Mouse (Mus musculus) MEL (cell line): ENCODE measurements around the gene Plekhg2. TPM values are rescaled to one million over a fixed set of nuclear protein-coding genes. Genes with fewer than 3 reads are reported as not detected.

Source experiments
- DNase-seq: peaks from one replicate; pipeline ENCODE4 v3.0.0; 2011; ENCODE audit warnings: low read depth, low spot score
- H3K27ac ChIP-seq: 2 replicates; pipeline ENCODE4 v1.5.1; 2012; ENCODE audit warnings: low read depth, mild to moderate bottlenecking, control low read depth, low read length, moderate library complexity; ENCODE audit not compliant: control insufficient read depth
- H3K27me3 ChIP-seq, 2 experiments: fragments of 150-350 bp in 1 of 2; sonication (generic) in 1 of 2; 2 replicates each; pipeline ENCODE4 v1.6.1; 2012; ENCODE audit warnings: low read length in 2 of 2, mild to moderate bottlenecking in 2 of 2, improper control_type of control experiment in 1 of 2, moderate library complexity in 1 of 2; ENCODE audit not compliant: insufficient read depth in 2 of 2, control insufficient read depth in 1 of 2
- H3K36me3 ChIP-seq, 2 experiments: 2 replicates each; pipeline ENCODE4 v1.6.1; 2012 to 2014; ENCODE audit warnings: low read length in 2 of 2, improper control_type of control experiment in 1 of 2, inconsistent platforms in 1 of 2, mild to moderate bottlenecking in 1 of 2; ENCODE audit not compliant: insufficient read depth in 2 of 2, control insufficient read depth in 1 of 2
- H3K4me1 ChIP-seq, 2 experiments: fragments of 150-350 bp in 1 of 2; sonication (generic) in 1 of 2; 2 replicates each; pipeline ENCODE4 v1.6.1; 2012; ENCODE audit warnings: low read length in 2 of 2, improper control_type of control experiment in 1 of 2, mild to moderate bottlenecking in 1 of 2; ENCODE audit not compliant: insufficient read depth in 2 of 2, control insufficient read depth in 1 of 2
- H3K4me3 ChIP-seq, 2 experiments: fragments of 150-350 bp in 1 of 2; sonication (generic) in 1 of 2; 2 replicates each; pipeline ENCODE4 v1.5.1; 2012; ENCODE audit warnings: low read depth in 2 of 2, low read length in 2 of 2, mild to moderate bottlenecking in 2 of 2, moderate library complexity in 2 of 2, control low read depth in 1 of 2, improper control_type of control experiment in 1 of 2; ENCODE audit not compliant: control insufficient read depth in 1 of 2, insufficient read depth in 1 of 2
- H3K79me2 ChIP-seq: 2 replicates; pipeline ENCODE4 v1.6.1; 2012; ENCODE audit warnings: mild to moderate bottlenecking, low read length, moderate library complexity; ENCODE audit not compliant: control insufficient read depth, poor library complexity, insufficient read depth
- H3K9ac ChIP-seq: 2 replicates; pipeline ENCODE4 v1.6.1; 2012; ENCODE audit warnings: low read depth, mild to moderate bottlenecking, control low read depth, low read length, moderate library complexity; ENCODE audit not compliant: control insufficient read depth, poor library complexity, severe bottlenecking
- H3K9me3 ChIP-seq: fragments of 150-350 bp; sonication (generic); replicated peaks from 2 replicates; pipeline ENCODE4 v1.6.1; 2012; ENCODE audit warnings: mild to moderate bottlenecking, low read length, improper control_type of control experiment, moderate library complexity; ENCODE audit not compliant: insufficient read depth
- BHLHE40 ChIP-seq: IDR thresholded peaks from 2 replicates; pipeline ENCODE4 v1.6.1; 2012; ENCODE audit warnings: low read depth, mild to moderate bottlenecking, inconsistent platforms, low read length, improper control_type of control experiment, borderline replicate concordance
- CHD1 ChIP-seq: IDR thresholded peaks from 2 replicates; pipeline ENCODE4 v1.6.1; 2012; ENCODE audit warnings: low read depth, mild to moderate bottlenecking, inconsistent platforms, low read length, improper control_type of control experiment
- CTCF ChIP-seq, 3 experiments: IDR thresholded peaks in 2 of 3; conservative IDR thresholded peaks in 1 of 3; 2 replicates each; pipeline ENCODE4 v1.5.1; 2011 to 2012; ENCODE audit warnings: low read length in 3 of 3, low read depth in 2 of 3, mild to moderate bottlenecking in 2 of 3, improper control_type of control experiment in 1 of 3, inconsistent platforms in 1 of 3, mixed read lengths in 1 of 3, moderate library complexity in 1 of 3; ENCODE audit not compliant: control insufficient read depth in 1 of 3, insufficient read depth in 1 of 3, poor library complexity in 1 of 3, severe bottlenecking in 1 of 3
- E2F4 ChIP-seq: IDR thresholded peaks from 2 replicates; pipeline ENCODE4 v1.6.1; 2011; ENCODE audit warnings: low read depth, low read length, improper control_type of control experiment, borderline replicate concordance
- ETS1 ChIP-seq: IDR thresholded peaks from 2 replicates; pipeline ENCODE4 v1.6.1; 2012; ENCODE audit warnings: low read depth, mild to moderate bottlenecking, inconsistent platforms, low read length, improper control_type of control experiment, moderate library complexity
- JUND ChIP-seq: IDR thresholded peaks from 2 replicates; pipeline ENCODE4 v1.6.1; 2011; ENCODE audit warnings: low read depth, mild to moderate bottlenecking, improper control_type of control experiment, low read length
- MAZ ChIP-seq: IDR thresholded peaks from 2 replicates; pipeline ENCODE4 v1.6.1; 2012; ENCODE audit warnings: low read depth, mild to moderate bottlenecking, inconsistent platforms, low read length, improper control_type of control experiment
- MEF2A ChIP-seq: IDR thresholded peaks from 2 replicates; pipeline ENCODE4 v1.6.1; 2014; ENCODE audit warnings: low read depth, mild to moderate bottlenecking, inconsistent platforms, low read length, improper control_type of control experiment; ENCODE audit not compliant: poor library complexity, insufficient replicate concordance, severe bottlenecking; ENCODE audit errors: extremely low read depth
- MXI1 ChIP-seq: IDR thresholded peaks from 2 replicates; pipeline ENCODE4 v1.6.1; 2011; ENCODE audit warnings: mild to moderate bottlenecking, low read depth, low read length, improper control_type of control experiment
- NRF1 ChIP-seq: IDR thresholded peaks from 2 replicates; pipeline ENCODE4 v1.6.1; 2014; ENCODE audit warnings: low read depth, mild to moderate bottlenecking, inconsistent platforms, low read length, improper control_type of control experiment, moderate library complexity; ENCODE audit not compliant: poor library complexity, insufficient read depth, severe bottlenecking
- POLR2A ChIP-seq, 2 experiments: IDR thresholded peaks; 2 replicates each; pipeline ENCODE4 v1.6.1; 2011 to 2012; ENCODE audit warnings: low read length in 2 of 2, mild to moderate bottlenecking in 2 of 2, control low read depth in 1 of 2, improper control_type of control experiment in 1 of 2, low read depth in 1 of 2, moderate library complexity in 1 of 2; ENCODE audit not compliant: control insufficient read depth in 1 of 2, insufficient read depth in 1 of 2, poor library complexity in 1 of 2
- POLR2AphosphoS5 ChIP-seq: IDR thresholded peaks from 2 replicates; pipeline ENCODE4 v1.6.1; 2012; ENCODE audit warnings: low read depth, borderline replicate concordance, mild to moderate bottlenecking, inconsistent platforms, low read length, moderate library complexity, mixed read lengths
- USF2 ChIP-seq, 2 experiments: IDR thresholded peaks; 2 replicates each; pipeline ENCODE4 v1.6.1; 2011 to 2012; ENCODE audit warnings: improper control_type of control experiment in 2 of 2, low read length in 2 of 2, borderline replicate concordance in 1 of 2, inconsistent platforms in 1 of 2, low read depth in 1 of 2, mild to moderate bottlenecking in 1 of 2; ENCODE audit not compliant: insufficient read depth in 1 of 2
- ZMIZ1 ChIP-seq: IDR thresholded peaks from 2 replicates; pipeline ENCODE4 v1.6.1; 2012; ENCODE audit warnings: low read depth, mild to moderate bottlenecking, inconsistent platforms, low read length, improper control_type of control experiment, moderate library complexity
- ZNF384 ChIP-seq: IDR thresholded peaks from 2 replicates; pipeline ENCODE4 v1.6.1; 2012; ENCODE audit warnings: low read depth, mild to moderate bottlenecking, inconsistent platforms, low read length, improper control_type of control experiment
- polyA plus RNA-seq, 2 experiments: library from polyadenylated mRNA; stranded (reverse) in 1 of 2; unstranded in 1 of 2; fragments of >175 nt in 1 of 2; fragments of >200 nt in 1 of 2; gene quantifications; 2 replicates each; pipeline versions ENCODE4 v1.2.1 to v1.2.4; 2012; ENCODE audit warnings: low replicate concordance in 2 of 2, low read depth in 1 of 2; ENCODE audit not compliant: insufficient read length in 2 of 2, insufficient read depth in 1 of 2, missing spikeins in 1 of 2
- total RNA-seq: library from RNA; depleted of rRNA; stranded (reverse); fragments of 300-350 nt; gene quantifications from 2 replicates; pipeline ENCODE4 v1.2.3, GENCODE M21; 2012

Plekhg2 gene
- total and polyA plus RNA-seq, 3 experiments, result 1.1 to 9.2 TPM; not detected in 1

DNA sequence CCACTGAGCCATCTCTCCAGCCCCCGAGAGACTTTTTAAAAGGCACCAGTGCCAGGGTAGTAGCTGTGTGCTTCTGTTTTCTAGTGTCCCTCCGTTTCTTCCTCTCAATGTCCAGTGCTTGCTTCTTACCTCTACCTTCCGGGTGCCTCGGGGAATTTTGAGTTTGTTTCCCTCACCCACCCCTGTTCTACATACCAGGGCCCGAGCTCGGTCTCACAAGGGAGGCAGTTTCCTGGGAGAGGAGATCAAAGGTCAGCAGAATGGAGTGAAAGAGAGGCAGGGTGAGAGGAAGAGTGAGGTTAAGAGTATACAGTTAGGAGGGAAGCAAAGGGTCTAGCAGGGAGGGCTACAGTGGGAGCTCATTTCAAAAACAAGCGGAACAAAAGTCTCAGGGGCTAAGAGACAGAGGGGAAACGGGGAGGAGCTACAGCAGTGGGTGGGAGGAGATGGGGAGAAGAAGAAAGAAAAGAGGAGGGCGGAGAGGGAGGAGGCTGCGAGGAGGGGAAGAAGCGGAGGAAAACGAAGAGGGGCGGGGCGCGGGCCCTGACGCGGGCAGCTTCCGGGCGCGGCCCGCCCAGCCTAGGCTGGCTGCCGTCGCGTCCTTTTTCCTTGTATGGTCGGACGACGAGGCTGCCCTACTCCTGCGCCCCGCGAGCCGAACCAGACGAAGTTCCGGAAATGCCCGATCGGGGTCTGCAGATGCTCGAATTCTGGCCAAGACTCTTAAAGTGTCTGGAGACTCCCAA lies 3.0 kb upstream of the Plekhg2 start (continued):
- TF ChIP-seq CHD1 (no peak), NRF1 (peak; percentile 10; the same call in 1 of the 2 replicates), ETS1 (peak; percentile 12; the same call in 1 of the 2 replicates), POLR2A (IDR thresholded peaks at IDR 0.05; ENCODE audit: control insufficient read depth in 1 of 2, insufficient read depth in 1 of 2, low read depth in 1 of 2, low read length in 2 of 2, poor library complexity in 1 of 2) (peak; percentile 56 to 74; a peak in 3 of 4 replicates), MEF2A (no peak), MAZ (0 out of 2 replicates have a peak, but pooled peaks have one; percentile 62), E2F4 (no peak), CTCF (IDR thresholded peaks at IDR 0.05 in 2 of 3, conservative IDR thresholded peaks at IDR 0.05 in 1 of 3; ENCODE audit: control insufficient read depth in 1 of 3, insufficient read depth in 1 of 3, low read depth in 2 of 3, low read length in 3 of 3, poor library complexity in 1 of 3, severe bottlenecking in 1 of 3) (no peak), USF2 (IDR thresholded peaks at IDR 0.05; ENCODE audit: borderline replicate concordance in 1 of 2, insufficient read depth in 1 of 2, low read depth in 1 of 2, low read length in 2 of 2) (no peak), BHLHE40 (no peak; the same call in 1 of the 2 replicates), ZMIZ1 (0 out of 2 replicates have a peak, but pooled peaks have one; percentile 46)

DNA sequence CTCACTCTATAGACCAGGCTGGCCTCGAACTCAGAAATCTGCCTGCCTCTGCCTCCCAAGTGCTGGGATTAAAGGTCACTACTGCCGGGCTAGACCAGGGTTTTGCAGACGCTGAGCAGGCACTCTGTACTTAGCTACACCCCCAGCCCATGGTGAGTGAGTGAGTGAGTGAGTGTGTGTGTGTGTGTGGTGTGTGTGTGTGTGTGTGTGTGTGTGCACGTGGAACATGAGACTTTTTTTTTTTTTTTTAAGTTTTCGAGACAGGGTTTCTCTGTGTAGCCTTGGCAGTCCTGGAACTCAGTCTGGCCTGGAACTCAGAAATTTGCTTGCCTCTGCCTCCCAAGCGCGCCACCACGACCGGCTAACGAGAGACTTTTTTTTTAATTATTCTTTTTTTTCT lies 2.2 kb upstream of the Plekhg2 start:
- Histone ChIP-seq H3K27me3 (no peaks in the 10 kb centered on the region), H3K27ac (peak overlapping the region; percentile 93), H3K4me1 (peaks cover 0 to 16% of the 10 kb centered on the region in 2 experiments; a peak in 2 of 4 replicates), H3K4me3 (peak overlapping the region; percentile 68 to 83), H3K79me2 (peaks cover 5% of the 10 kb centered on the region), H3K36me3 (peaks cover 0 to 7% of the 10 kb centered on the region in 2 experiments; a peak in 2 of 4 replicates), H3K9me3 (no peaks in the 10 kb centered on the region), H3K9ac (peak overlapping the region; percentile 79)
- DNase-seq, result peak; percentile 61
- TF ChIP-seq ZNF384 (peak; percentile 78), POLR2AphosphoS5 (no peak), MXI1 (peak; percentile 66; the same call in 1 of the 2 replicates), JUND (no peak), BHLHE40 (peak; percentile 38; the same call in 1 of the 2 replicates)
